Mouse (Mus musculus) liver, postnatal 0 days (tissue): ENCODE data around the gene Casp8.

ENCODE experiments used
- CTCF ChIP-seq: sonication (generic); IDR thresholded peaks from 2 replicates; pipeline ENCODE4 v1.5.1; 2016; ENCODE audit warnings: antibody characterized with exemption, low read depth
- EP300 ChIP-seq: IDR thresholded peaks from 2 replicates; pipeline ENCODE4 v1.6.1; 2016; ENCODE audit warnings: antibody characterized with exemption, low read depth, mild to moderate bottlenecking

DNA sequence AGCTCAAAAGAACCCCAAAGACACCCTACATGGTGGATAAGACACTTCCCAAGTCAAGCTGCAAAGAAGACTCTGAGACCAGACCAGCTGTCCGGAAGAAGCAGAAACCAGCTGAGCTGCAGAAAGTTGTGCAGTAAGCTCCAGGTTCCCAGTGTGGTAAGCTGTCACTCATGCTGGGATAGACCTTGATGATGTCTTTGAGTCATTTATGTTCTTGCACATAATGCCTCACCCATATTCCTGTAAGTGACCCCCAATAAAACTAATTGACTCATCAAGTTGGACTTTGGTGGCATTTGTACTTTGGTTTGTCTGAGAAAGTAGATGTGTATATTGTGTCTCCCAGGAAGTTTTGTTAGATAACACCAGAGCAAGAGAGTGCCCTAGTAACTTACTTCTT is 17.6 kb upstream of the Casp8 start:
- TF ChIP-seq CTCF (no peak), EP300 (no peak)
